Mouse (Mus musculus): ENCODE measurements around the gene Trappc4. TPM values are rescaled to one million over a fixed set of nuclear protein-coding genes. Genes with fewer than 3 reads are reported as not detected.
A peak's percentile ranks its signal among the peaks of the same experiment; 100 is the strongest.
"Not testable (repeated sequence)": the region's sequence is repeated elsewhere in the genome, so short reads cannot be mapped to it uniquely, and the experiment has no call there.

Gene Trappc4
- polyA plus RNA-seq, 2 experiments, result 26.6 to 44.4 TPM

- Histone ChIP-seq H3K27me3 (ENCODE audit: control insufficient read depth, insufficient read depth, low read length) (no peaks in the 10 kb centered on the region), H3K36me3 (replicated peaks; ENCODE audit: control insufficient read depth, insufficient read depth, low read depth) (peaks cover 65% of the 10 kb centered on the region), H3K27ac (peak overlapping the region; percentile 0; the same call in 1 of the 2 replicates), H3K4me1 (replicated peaks; ENCODE audit: control insufficient read depth in 2 of 2, insufficient read depth in 2 of 2, low read length in 1 of 2) (peaks cover 5 to 31% of the 10 kb centered on the region in 2 experiments), H3K4me3 (ENCODE audit: insufficient read depth in 1 of 2, low read depth in 2 of 2, low read length in 2 of 2) (no peak overlapping the region), H3K9me3 (ENCODE audit: control insufficient read depth, low read length) (no peaks in the 10 kb centered on the region), H3K4me2 (ENCODE audit: low read depth) (no peak overlapping the region), H3K9ac (replicated peaks) (no peak overlapping the region)
- ATAC-seq (ENCODE audit: insufficient read depth) (peak; percentile 8; the same call in 1 of the 2 replicates), DNase-seq (ENCODE audit: low read depth in 3 of 3, low spot score in 3 of 3) (no peak)
- TF ChIP-seq EP300 (IDR thresholded peaks at IDR 0.05; ENCODE audit: low read depth) (no peak), CTCF (IDR thresholded peaks at IDR 0.05; ENCODE audit: low read depth) (no peak)
- 20% methylated on average over 4 of the region's 4 CpGs for WGBS (ENCODE audit: insufficient replicate concordance)
Measured at GRCm38 (mm10) chr9:44412306-44412705, 4.9 kb upstream of the Trappc4 start.

GRCm38 (mm10) chr9:44411601-44412130 is 4.3 kb upstream of the Trappc4 start:
- peaks cover 65% of the 10 kb centered on the region for H3K36me3 ChIP-seq (replicated peaks; ENCODE audit: control insufficient read depth, insufficient read depth, low read depth)
- H3K9ac ChIP-seq (replicated peaks), result no peak overlapping the region
- no peaks in the 10 kb centered on the region for H3K27me3 ChIP-seq (ENCODE audit: control insufficient read depth, insufficient read depth, low read length)
- no peak overlapping the region; the same call in 1 of the 2 replicates for H3K27ac ChIP-seq
- H3K9me3 ChIP-seq (ENCODE audit: control insufficient read depth, low read length), result no peaks in the 10 kb centered on the region
- H3K4me2 ChIP-seq (ENCODE audit: low read depth), result no peak overlapping the region
- H3K4me1 ChIP-seq (replicated peaks; ENCODE audit: control insufficient read depth in 2 of 2, insufficient read depth in 2 of 2, low read length in 1 of 2), result peaks cover 5 to 26% of the 10 kb centered on the region in 2 experiments
- no peak for DNase-seq (ENCODE audit: low read depth in 3 of 3, low spot score in 3 of 3)
- 61% methylated on average over 1 of the region's 1 CpGs for WGBS (ENCODE audit: insufficient replicate concordance)
- no peak for ATAC-seq (ENCODE audit: insufficient read depth)
- TF ChIP-seq EP300 (IDR thresholded peaks at IDR 0.05; ENCODE audit: low read depth) (no peak), CTCF (IDR thresholded peaks at IDR 0.05; ENCODE audit: low read depth) (no peak)
- no peak overlapping the region for H3K4me3 ChIP-seq (ENCODE audit: insufficient read depth in 1 of 2, low read depth in 2 of 2, low read length in 2 of 2)

- no peak for TF ChIP-seq EP300 (IDR thresholded peaks at IDR 0.05; ENCODE audit: low read depth)
- no peak for TF ChIP-seq CTCF (IDR thresholded peaks at IDR 0.05; ENCODE audit: low read depth)
- peaks cover 10 to 28% of the 10 kb centered on the region in 2 experiments for H3K4me1 ChIP-seq (replicated peaks; ENCODE audit: control insufficient read depth in 2 of 2, insufficient read depth in 2 of 2, low read length in 1 of 2)
- no peak overlapping the region for H3K4me2 ChIP-seq (ENCODE audit: low read depth)
- no peaks in the 10 kb centered on the region for H3K9me3 ChIP-seq (ENCODE audit: control insufficient read depth, low read length)
- 68% methylated on average over 2 of the region's 2 CpGs for WGBS (ENCODE audit: insufficient replicate concordance)
- no peak overlapping the region for H3K9ac ChIP-seq (replicated peaks)
- no peak overlapping the region for H3K4me3 ChIP-seq (ENCODE audit: insufficient read depth in 1 of 2, low read depth in 2 of 2, low read length in 2 of 2)
- ATAC-seq (ENCODE audit: insufficient read depth), result no peak
- H3K27ac ChIP-seq, result no peak overlapping the region; the same call in 1 of the 2 replicates
- H3K27me3 ChIP-seq (ENCODE audit: control insufficient read depth, insufficient read depth, low read length), result no peaks in the 10 kb centered on the region
- peaks cover 61% of the 10 kb centered on the region for H3K36me3 ChIP-seq (replicated peaks; ENCODE audit: control insufficient read depth, insufficient read depth, low read depth)
- no peak for DNase-seq (ENCODE audit: low read depth in 3 of 3, low spot score in 3 of 3)
Measured at GRCm38 (mm10) chr9:44410647-44411336, 3.4 kb upstream of the Trappc4 start.

- 52% methylated on average over 9 of the region's 9 CpGs for WGBS (ENCODE audit: insufficient replicate concordance)
- Histone ChIP-seq H3K36me3 (replicated peaks; ENCODE audit: control insufficient read depth, insufficient read depth, low read depth) (peaks cover 50% of the 10 kb centered on the region), H3K27ac (peak overlapping the region; percentile 22; the same call in 1 of the 2 replicates)
Measured at GRCm38 (mm10) chr9:44408693-44409092, 1.3 kb upstream of the Trappc4 start.

GRCm38 (mm10) chr9:44407752-44408097 is 325 bp upstream of the Trappc4 start:
- Histone ChIP-seq H3K4me3 (ENCODE audit: insufficient read depth in 1 of 2, low read depth in 2 of 2, low read length in 2 of 2) (peak overlapping the region; percentile 72 to 98), H3K9ac (replicated peaks) (peak overlapping the region; percentile 79), H3K4me1 (replicated peaks; ENCODE audit: control insufficient read depth in 2 of 2, insufficient read depth in 2 of 2, low read length in 1 of 2) (peaks cover 10 to 34% of the 10 kb centered on the region in 2 experiments), H3K36me3 (replicated peaks; ENCODE audit: control insufficient read depth, insufficient read depth, low read depth) (peaks cover 50% of the 10 kb centered on the region), H3K27me3 (ENCODE audit: control insufficient read depth, insufficient read depth, low read length) (no peaks in the 10 kb centered on the region), H3K27ac (peak overlapping the region; percentile 73), H3K4me2 (ENCODE audit: low read depth) (peak overlapping the region; percentile 95), H3K9me3 (ENCODE audit: control insufficient read depth, low read length) (no peaks in the 10 kb centered on the region)
- no peak for DNase-seq (ENCODE audit: low read depth in 3 of 3, low spot score in 3 of 3)
- no peak; the same call in 1 of the 2 replicates for ATAC-seq (ENCODE audit: insufficient read depth)
- 0% methylated on average over 24 of the region's 24 CpGs for WGBS (ENCODE audit: insufficient replicate concordance)
- TF ChIP-seq EP300 (IDR thresholded peaks at IDR 0.05; ENCODE audit: low read depth), result no peak
- no peak for TF ChIP-seq CTCF (IDR thresholded peaks at IDR 0.05; ENCODE audit: low read depth)

More at GRCm38 (mm10) chr9:44408693-44409092, 1.3 kb upstream of the Trappc4 start:
- DNase-seq (ENCODE audit: low read depth in 3 of 3, low spot score in 3 of 3); H3K9me3 ChIP-seq (ENCODE audit: control insufficient read depth, low read length); H3K27me3 ChIP-seq (ENCODE audit: control insufficient read depth, insufficient read depth, low read length); ATAC-seq (ENCODE audit: insufficient read depth): not testable (repeated sequence)
- Histone ChIP-seq H3K4me1 (replicated peaks; ENCODE audit: control insufficient read depth in 2 of 2, insufficient read depth in 2 of 2, low read length in 1 of 2) (peaks cover 10 to 34% of the 10 kb centered on the region in 2 experiments), H3K4me3 (ENCODE audit: insufficient read depth in 1 of 2, low read depth in 2 of 2, low read length in 2 of 2) (peak overlapping the region; percentile 72 to 98), H3K9ac (replicated peaks) (peak overlapping the region; percentile 79), H3K4me2 (ENCODE audit: low read depth) (peak overlapping the region; percentile 95)

Data from liver, embryonic 14.5 days (tissue).